Mouse (Mus musculus): ENCODE measurements around the gene Nkx2-1. TPM values are rescaled to one million over a fixed set of nuclear protein-coding genes. Genes with fewer than 3 reads are reported as not detected.

Gene Nkx2-1
- total RNA-seq (2023), result not detected

DNA sequence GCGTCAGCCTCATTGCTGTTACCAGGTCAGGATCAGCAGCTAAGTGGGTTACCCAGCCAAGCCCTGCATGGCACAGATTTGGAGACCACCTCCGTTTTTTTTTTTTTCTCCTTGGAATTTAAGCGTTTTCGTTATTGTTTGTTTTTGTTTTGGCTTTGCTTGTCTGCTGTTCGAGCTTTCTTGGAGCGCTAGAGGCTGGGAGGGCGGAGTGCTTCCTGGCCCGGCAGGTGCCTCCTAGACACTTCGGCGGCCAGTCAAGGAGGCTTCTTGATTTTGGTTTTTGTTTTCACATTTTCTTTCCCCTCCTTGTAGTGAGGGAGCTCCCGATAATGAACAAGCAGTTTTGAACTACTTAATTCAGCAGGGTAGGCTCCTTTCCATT is at the start of gene Nkx2-1:
Gene Nkx2-1 (minus strand): TSS at position 25 of the 382 bp plus-strand sequence.

Other genes with a start within 250 kb of the Nkx2-1 start
- gene Mbip, start 191.0 kb downstream of the Nkx2-1 start, total RNA-seq (2023), result 10 to 100 TPM; 41.7 to 48.1 TPM
- not detected for gene Nkx2-9, start 76.4 kb upstream of the Nkx2-1 start, total RNA-seq (2023)
- gene Pax9, start 154.9 kb upstream of the Nkx2-1 start, total RNA-seq (2023), result not detected